9 mouse cellular contexts compared by ENCODE assay signal in genomic region chr1:105997282-105997681, GRCm38 (mm10). TPM values are rescaled to one million over a fixed set of nuclear protein-coding genes. Genes with fewer than 3 reads are reported as not detected.
DNase-seq lines count a peak whose midpoint lies in the region; TF ChIP-seq lines count a peak whose summit lies in the region.
"Had no signal": no experiment of that assay in that cellular context is flagged by ENCODE, and none has a peak within 500 bp of the region (broad histone marks: within the 10 kb centered on the region; RNA-seq: fewer than 3 reads in every experiment).

No protein-coding gene starts in this region.

- peaks cover 43% of the 10 kb centered on the region for H3K4me1 ChIP-seq in bone marrow macrophage, adult 2 months (ENCODE audit: control insufficient read depth, insufficient read depth, low read length)

- no peak for DNase-seq in gastrocnemius, adult 2 months
- no peak for DNase-seq in gastrocnemius, postnatal 10 days
- peak; percentile 52 for DNase-seq in 3T3-L1 (ENCODE audit: low read depth, low spot score)
- peak; percentile 75 for DNase-seq in kidney, postnatal 36 days
- no peak for DNase-seq in cerebellum, postnatal 4 days (ENCODE audit: low spot score in 2 of 2)
- no peak for DNase-seq in T-cell, adult 2 months (ENCODE audit: low spot score)
- DNase-seq in urinary bladder, postnatal 4 days (ENCODE audit: low spot score in 2 of 2) = no peak

- TF ChIP-seq POLR2A in bone marrow macrophage, adult 2 months (IDR thresholded peaks at IDR 0.05; ENCODE audit: borderline replicate concordance, low read depth, low read length) = no peak

- peak overlapping the region; percentile 4; the same call in 1 of the 2 replicates for H3K27ac ChIP-seq in gastrocnemius, adult 2 months
- H3K27ac ChIP-seq in bone marrow macrophage, adult 2 months (ENCODE audit: insufficient read depth, low read depth, low read length) = peak overlapping the region; percentile 77
- H3K27ac ChIP-seq: heart, embryonic 13.5 days had no signal

- no peak overlapping the region for H3K4me3 ChIP-seq in gastrocnemius, adult 2 months
- H3K4me3 ChIP-seq in bone marrow macrophage, adult 2 months (ENCODE audit: insufficient read depth, low read length) = 0 out of 2 replicates have a peak overlapping the region, but pooled peaks have one; percentile 8
- H3K4me3 ChIP-seq: heart, embryonic 13.5 days had no signal

- TF ChIP-seq CTCF in gastrocnemius, adult 2 months (IDR thresholded peaks at IDR 0.05) = no peak
- no peak for TF ChIP-seq CTCF in bone marrow macrophage, adult 2 months (IDR thresholded peaks at IDR 0.05; ENCODE audit: low read depth, low read length)

- intact Hi-C loops in gastrocnemius, adult 2 months (cut with DNase I) = loop anchor here (10.0 kb wide), 1 partner anchor 332 kb away; the partner anchor contains the start of genes Pign and Relch

RNA-seq across cellular contexts. Expression of gene Zcchc2, which starts 7.1 kb away (rescaled TPM):
- 10 to 100 TPM in 1 of 2 experiments, 1 to 10 TPM in 1; 6.1 to 11.4 TPM for total RNA-seq in gastrocnemius, adult 2 months (2021)
- total RNA-seq in gastrocnemius, postnatal 10 days (2021) = 1 to 10 TPM; 6.6 to 8.4 TPM
- 15.9 and 18.0 TPM in 2 replicates for polyA plus RNA-seq in bone marrow macrophage, adult 2 months (2012; ENCODE audit: insufficient read depth, insufficient read length, missing spikeins)

Comparison
In these comparisons a context has a peak if more than half of its experiments do, and no peak if none do; other contexts are left out.
1. DNase-seq: peak in 3T3-L1 (single experiment) and kidney, postnatal 36 days (2 of 2); none in gastrocnemius, adult 2 months (single experiment), gastrocnemius, postnatal 10 days (single experiment), cerebellum, postnatal 4 days (0 of 2), T-cell, adult 2 months (single experiment) and urinary bladder, postnatal 4 days (0 of 2).